In genomic region chr16:26581048-26581912, GRCm38 (mm10) we compare ENCODE assay signal across 8 mouse cellular contexts. TPM values are rescaled to one million over a fixed set of nuclear protein-coding genes. Genes with fewer than 3 reads are reported as not detected.
A peak's percentile ranks its signal among the peaks of the same experiment; 100 is the strongest.
DNase-seq lines count a peak whose midpoint lies in the region; ATAC-seq lines count a peak whose summit lies in the region.

TSS of gene Il1rap (plus strand) at chr16:26581704.

- H3K27me3 ChIP-seq in hindbrain, embryonic 15.5 days = 0 out of 2 replicates have a peak, but pooled peaks cover 4% of the 10 kb centered on the region

- H3K27ac ChIP-seq in hindbrain, embryonic 15.5 days (replicated peaks) = peak within 1 kb of the TSS; percentile 48

- 2% methylated on average over 51 of the region's 51 CpGs for WGBS in hindbrain, embryonic 15.5 days

- H3K36me3 ChIP-seq in hindbrain, embryonic 15.5 days = no peaks in the 10 kb centered on the region

- peak; percentile 88 for DNase-seq in ZHBTc4 (ENCODE audit: low read depth, low spot score)
- peak; percentile 76 to 82 for DNase-seq in cerebellum, postnatal 4 days (ENCODE audit: low spot score in 2 of 2)
- peak; percentile 95 for DNase-seq in gastrocnemius, adult 18-20 months (ENCODE audit: low spot score)
- DNase-seq in left cerebral cortex, adult 11 months (ENCODE audit: low spot score) = peak; percentile 92
- DNase-seq in lung, postnatal 36 days = peak; percentile 98
- DNase-seq in retina, embryonic 14.5 days (ENCODE audit: low spot score) = peak; percentile 84
- DNase-seq in thymus, postnatal 36 days = peak; percentile 95

- peak within 1 kb of the TSS; percentile 61 for H3K4me3 ChIP-seq in hindbrain, embryonic 15.5 days

- H3K4me1 ChIP-seq in hindbrain, embryonic 15.5 days (replicated peaks) = peaks cover 7% of the 10 kb centered on the region; the same call in 1 of the 2 replicates

- peak; percentile 98 for ATAC-seq in hindbrain, embryonic 15.5 days (ENCODE audit: low FRiP score, low read depth)

- H3K4me2 ChIP-seq in hindbrain, embryonic 15.5 days = peak within 1 kb of the TSS; percentile 81

- H3K9ac ChIP-seq in hindbrain, embryonic 15.5 days = peak within 1 kb of the TSS; percentile 47

- H3K9me3 ChIP-seq in hindbrain, embryonic 15.5 days = no peaks in the 10 kb centered on the region; the same call in 1 of the 2 replicates

RNA-seq across cellular contexts. Expression of gene Il1rap, which starts in this region (rescaled TPM):
- 1 to 10 TPM; 1.8 to 1.9 TPM for total RNA-seq in gastrocnemius, adult 18-20 months (2021)
- 11.2 and 11.7 TPM in 2 replicates for polyA plus RNA-seq in hindbrain, embryonic 15.5 days (2015; fragmentation: Nextera tagmentation; extraction: Ambion mirVana)

Comparison
In these comparisons a context has a peak if more than half of its experiments do, and no peak if none do; other contexts are left out.
1. Peak in every context shown above with its lines: DNase-seq, ATAC-seq, H3K4me3 ChIP-seq and H3K27ac ChIP-seq.